In the genomic region with DNA sequence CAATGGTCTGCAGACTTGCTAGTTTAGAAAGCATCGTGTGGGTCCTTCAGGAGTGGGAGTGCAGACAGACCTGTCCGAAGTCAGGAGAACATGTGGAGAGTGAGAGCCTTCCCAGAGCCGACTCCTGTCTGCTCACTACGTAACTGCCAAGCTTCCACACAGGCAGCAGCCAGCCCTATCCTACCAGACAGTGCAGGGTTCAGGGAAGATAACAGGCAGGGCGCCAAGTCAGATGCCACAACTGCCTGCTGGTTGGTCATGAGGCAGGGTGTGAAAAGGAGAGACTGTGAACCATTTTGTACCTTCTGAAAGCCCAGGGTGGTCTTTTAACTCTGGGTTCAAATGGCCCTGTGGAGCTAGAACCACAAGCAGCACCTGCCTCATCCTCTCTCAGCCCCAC, we compare ENCODE assay signal across 11 mouse cellular contexts. TPM values are rescaled to one million over a fixed set of nuclear protein-coding genes. Genes with fewer than 3 reads are reported as not detected.
DNase-seq lines count a peak whose midpoint lies in the region; ATAC-seq lines count a peak whose summit lies in the region.
"Had no signal": no experiment of that assay in that cellular context is flagged by ENCODE, and none has a peak within 500 bp of the region (broad histone marks: within the 10 kb centered on the region; RNA-seq: fewer than 3 reads in every experiment).

No protein-coding gene starts in this region.

- ATAC-seq in kidney, embryonic 15.5 days (replicated peaks; ENCODE audit: low FRiP score): no peak
- ATAC-seq in heart, embryonic 16.5 days (replicated peaks; ENCODE audit: extremely low read depth, insufficient read depth, low FRiP score): peak; percentile 73
- ATAC-seq in liver, embryonic 15.5 days (ENCODE audit: insufficient read depth): peak; percentile 90
- ATAC-seq in granulocyte monocyte progenitor cell, adult 5-6 weeks (replicated peaks; ENCODE audit: poor library complexity, severe bottlenecking): no peak
- no peak for ATAC-seq in inflammation-experienced regulatory T-cells, adult 6 months

- no peak overlapping the region for H3K9ac ChIP-seq in kidney, embryonic 15.5 days
- peak overlapping the region; percentile 3; the same call in 1 of the 2 replicates for H3K9ac ChIP-seq in heart, embryonic 16.5 days (ENCODE audit: low read length)
- 0 out of 2 replicates have a peak overlapping the region, but pooled peaks have one; percentile 2 for H3K9ac ChIP-seq in liver, embryonic 15.5 days

- peaks cover 27% of the 10 kb centered on the region for H3K4me1 ChIP-seq in kidney, embryonic 15.5 days
- H3K4me1 ChIP-seq in heart, embryonic 16.5 days (ENCODE audit: control insufficient read depth, insufficient read depth, low read length): peaks cover 47% of the 10 kb centered on the region
- peaks cover 65% of the 10 kb centered on the region for H3K4me1 ChIP-seq in liver, embryonic 15.5 days (replicated peaks)

- H3K4me2 ChIP-seq in kidney, embryonic 15.5 days: no peak overlapping the region
- 0 out of 2 replicates have a peak overlapping the region, but pooled peaks have one; percentile 2 for H3K4me2 ChIP-seq in heart, embryonic 16.5 days (ENCODE audit: low read depth, low read length)
- peak overlapping the region; percentile 38 for H3K4me2 ChIP-seq in liver, embryonic 15.5 days

- no peak overlapping the region for H3K4me3 ChIP-seq in kidney, embryonic 15.5 days (replicated peaks)
- H3K4me3 ChIP-seq in heart, embryonic 16.5 days (ENCODE audit: low read length): no peak overlapping the region
- H3K4me3 ChIP-seq in liver, embryonic 15.5 days (replicated peaks): no peak overlapping the region

- H3K36me3 ChIP-seq in kidney, embryonic 15.5 days: peaks cover 42% of the 10 kb centered on the region
- H3K36me3 ChIP-seq in heart, embryonic 16.5 days (ENCODE audit: control insufficient read depth, insufficient read depth): peaks cover 17% of the 10 kb centered on the region
- peaks cover 35% of the 10 kb centered on the region for H3K36me3 ChIP-seq in liver, embryonic 15.5 days (replicated peaks)

- H3K27ac ChIP-seq in kidney, embryonic 15.5 days: no peak overlapping the region
- peak overlapping the region; percentile 80 for H3K27ac ChIP-seq in heart, embryonic 16.5 days (ENCODE audit: low read length)
- H3K27ac ChIP-seq in liver, embryonic 15.5 days (replicated peaks): peak overlapping the region; percentile 38

- peak; percentile 85 for DNase-seq in kidney, adult 18-20 months
- DNase-seq in c-Kit-positive CD71-positive TER-119-positive erythroid progenitor cells, embryonic 14.5 days (ENCODE audit: low spot score): peak; percentile 59
- no peak for DNase-seq in lung, postnatal 25 days (ENCODE audit: low spot score)
- DNase-seq: right cerebral cortex, postnatal 25 days had no signal

- H3K27me3 ChIP-seq in kidney, embryonic 15.5 days: no peaks in the 10 kb centered on the region
- H3K27me3 ChIP-seq in heart, embryonic 16.5 days (ENCODE audit: control insufficient read depth, insufficient read depth, low read length): no peaks in the 10 kb centered on the region
- H3K27me3 ChIP-seq in liver, embryonic 15.5 days: peaks cover 9% of the 10 kb centered on the region; the same call in 1 of the 2 replicates

- WGBS in kidney, embryonic 15.5 days: 83% methylated on average over 5 of the region's 5 CpGs
- WGBS in heart, embryonic 16.5 days: 35% methylated on average over 5 of the region's 5 CpGs
- 43% methylated on average over 5 of the region's 5 CpGs for WGBS in liver, embryonic 15.5 days (ENCODE audit: insufficient replicate concordance)

- no peaks in the 10 kb centered on the region for H3K9me3 ChIP-seq in kidney, embryonic 15.5 days (replicated peaks)
- no peaks in the 10 kb centered on the region for H3K9me3 ChIP-seq in heart, embryonic 16.5 days (replicated peaks; ENCODE audit: control insufficient read depth, low read length)
- no peaks in the 10 kb centered on the region for H3K9me3 ChIP-seq in liver, embryonic 15.5 days (replicated peaks)
- H3K9me3 ChIP-seq: G1E had no signal

RNA-seq across cellular contexts. Expression of gene Oat, which starts 6.1 kb away (rescaled TPM):
- polyA plus RNA-seq in kidney, embryonic 15.5 days (2015; fragmentation: Nextera tagmentation; extraction: Ambion mirVana): 166 and 167 TPM in 2 replicates
- 214 and 222 TPM in 2 replicates for polyA plus RNA-seq in heart, embryonic 16.5 days (2015; fragmentation: Nextera tagmentation; extraction: Ambion mirVana)
- polyA plus RNA-seq in liver, embryonic 15.5 days (2015; fragmentation: Nextera tagmentation; extraction: Ambion mirVana): 57.2 and 57.6 TPM in 2 replicates
- total RNA-seq in granulocyte monocyte progenitor cell, adult 5-6 weeks (2014; fragmentation: Nextera tagmentation): 85.2 and 105 TPM in 2 replicates
- 97.3 and 99.4 TPM in 2 replicates for total RNA-seq in granulocyte monocyte progenitor cell, adult 5-6 weeks (2017)
- polyA plus RNA-seq in inflammation-experienced regulatory T-cells, adult 6 months (2017; shearing (Covaris generic)): 10 to 100 TPM; 67.5 to 97.5 (median 82.5) TPM

RNA-seq across cellular contexts. Expression of gene Nkx1-2, which starts 29.4 kb away (rescaled TPM):
- polyA plus RNA-seq in kidney, embryonic 15.5 days (2015; fragmentation: Nextera tagmentation; extraction: Ambion mirVana): not detected in 2 replicates
- polyA plus RNA-seq in heart, embryonic 16.5 days (2015; fragmentation: Nextera tagmentation; extraction: Ambion mirVana): not detected in 2 replicates
- not detected in 2 replicates for polyA plus RNA-seq in liver, embryonic 15.5 days (2015; fragmentation: Nextera tagmentation; extraction: Ambion mirVana)
- not detected in 2 replicates for total RNA-seq in granulocyte monocyte progenitor cell, adult 5-6 weeks (2014; fragmentation: Nextera tagmentation)
- total RNA-seq in granulocyte monocyte progenitor cell, adult 5-6 weeks (2017): not detected in 2 replicates
- not detected for polyA plus RNA-seq in inflammation-experienced regulatory T-cells, adult 6 months (2017; shearing (Covaris generic))
- total RNA-seq: gastrocnemius, adult 18-20 months had no signal
- polyA plus RNA-seq: G1E had no signal

RNA-seq across cellular contexts. Expression of gene Lhpp, which starts 40.4 kb away (rescaled TPM):
- polyA plus RNA-seq in kidney, embryonic 15.5 days (2015; fragmentation: Nextera tagmentation; extraction: Ambion mirVana): 22.3 and 22.5 TPM in 2 replicates
- polyA plus RNA-seq in heart, embryonic 16.5 days (2015; fragmentation: Nextera tagmentation; extraction: Ambion mirVana): 23.7 and 25.1 TPM in 2 replicates
- polyA plus RNA-seq in liver, embryonic 15.5 days (2015; fragmentation: Nextera tagmentation; extraction: Ambion mirVana): 4.8 and 5.0 TPM in 2 replicates
- total RNA-seq in granulocyte monocyte progenitor cell, adult 5-6 weeks (2014; fragmentation: Nextera tagmentation): 11.5 and 13.8 TPM in 2 replicates
- total RNA-seq in granulocyte monocyte progenitor cell, adult 5-6 weeks (2017): 7.3 and 9.3 TPM in 2 replicates
- polyA plus RNA-seq in inflammation-experienced regulatory T-cells, adult 6 months (2017; shearing (Covaris generic)): 1 to 10 TPM; 2.3 to 5.3 (median 3.6) TPM

Comparison
In these comparisons a context has a peak if more than half of its experiments do, and no peak if none do; other contexts are left out.
1. ATAC-seq: peak in heart, embryonic 16.5 days (single experiment) and liver, embryonic 15.5 days (single experiment); none in kidney, embryonic 15.5 days (single experiment), granulocyte monocyte progenitor cell, adult 5-6 weeks (single experiment) and inflammation-experienced regulatory T-cells, adult 6 months (single experiment).